Mouse (Mus musculus) left cerebral cortex, postnatal 14 days (tissue): ENCODE measurements around the gene Muc5ac. TPM values are rescaled to one million over a fixed set of nuclear protein-coding genes. Genes with fewer than 3 reads are reported as not detected.
"Not testable (repeated sequence)": the region's sequence is repeated elsewhere in the genome, so short reads cannot be mapped to it uniquely, and the experiment has no call there.

Source experiments
- DNase-seq, 2 experiments: peaks; one replicate each; pipeline ENCODE4 v3.0.0; 2021 to 2022; ENCODE audit warnings: low spot score in 2 of 2, mixed read lengths in 1 of 2
- intact Hi-C: fragments of 180-260 bp; cut with DNase I; formaldehyde crosslinking; loops from one replicate; pipeline ENCODE4 v1.15.1; 2025
- long read RNA-seq, 2 experiments: library from polyadenylated mRNA; stranded (forward); transcript quantifications; one replicate each; pipeline ENCODE4 v2.0.0; 2021
- total RNA-seq, 2 experiments: library from RNA; stranded (reverse); gene quantifications; 2 replicates each; pipeline ENCODE4 v1.2.3; 2021

Muc5ac gene
- total RNA-seq, result not detected
- long read RNA-seq, experiment 1, result 0 reads
- long read RNA-seq, experiment 2, result 0 reads

DNA sequence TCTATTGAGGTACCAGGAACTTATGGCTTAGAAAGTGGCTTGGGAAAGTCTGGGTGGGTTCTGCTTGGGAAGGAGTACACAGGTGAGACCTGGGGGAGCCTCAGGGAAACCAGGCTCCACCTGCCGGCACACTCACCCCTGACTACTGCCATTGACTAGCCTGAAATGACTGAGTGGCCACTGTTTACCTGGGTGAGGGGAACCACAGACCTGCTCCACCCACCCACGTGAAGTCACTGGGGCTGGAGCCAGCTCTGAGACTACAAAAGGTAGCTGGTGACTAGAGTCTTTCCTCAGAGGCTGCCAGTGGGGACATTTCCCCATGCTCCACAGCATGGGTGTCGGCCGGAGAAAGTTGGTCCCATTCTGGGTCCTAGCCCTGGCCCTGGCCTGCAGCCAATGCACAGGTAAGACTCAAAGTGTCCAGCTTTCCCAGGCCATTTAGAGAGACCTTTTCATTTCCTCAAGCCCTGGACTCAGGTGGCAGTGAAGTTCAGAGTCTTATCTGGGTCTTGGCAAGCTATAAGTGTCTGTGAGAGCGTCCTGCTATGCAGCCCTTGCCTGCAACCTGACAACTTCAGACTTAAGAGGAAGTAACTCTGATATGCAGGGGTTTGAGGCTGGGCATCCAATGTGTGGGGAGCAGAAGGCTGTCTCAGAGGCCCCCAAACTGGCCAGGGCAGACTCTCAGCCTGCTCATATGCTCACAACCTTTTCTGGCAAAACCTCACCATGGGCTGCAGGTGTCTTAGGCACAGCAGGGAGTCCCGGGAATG lies at the start of gene Muc5ac:
Gene Muc5ac, plus strand, starts transcription at position 296 of the 776 bp plus-strand sequence.
- intact Hi-C loops, result no loop called here
- no peak for DNase-seq

DNA sequence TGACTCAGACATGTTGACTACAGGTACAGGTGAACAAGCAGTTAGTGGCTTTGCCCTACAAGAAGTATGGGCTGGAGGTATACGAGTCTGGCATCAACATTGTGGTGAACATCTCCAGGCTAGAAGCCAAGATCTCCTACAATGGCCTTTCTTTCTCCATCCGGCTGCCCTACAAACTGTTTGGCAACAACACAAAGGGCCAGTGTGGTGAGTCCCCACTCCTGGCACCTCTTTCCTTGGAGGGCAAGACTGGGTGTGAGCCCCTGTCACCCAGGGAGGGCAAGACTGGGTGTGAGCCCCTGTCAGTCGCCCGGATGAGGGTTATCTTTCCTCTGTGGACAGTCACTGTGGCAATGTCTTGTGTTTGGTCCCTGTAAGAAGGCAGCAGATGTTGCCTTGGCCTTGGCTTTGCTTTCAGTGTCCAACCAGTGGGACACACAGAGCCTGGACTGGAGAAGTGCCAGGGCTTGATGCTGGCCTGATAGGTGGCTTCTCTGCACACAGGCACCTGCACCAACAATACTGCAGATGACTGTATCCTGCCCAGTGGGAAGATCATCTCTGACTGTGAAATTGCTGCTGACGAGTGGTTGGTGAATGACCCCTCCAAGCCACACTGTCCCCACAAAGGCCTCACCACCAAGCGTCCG lies 41.2 kb upstream of the Muc5ac start:
- intact Hi-C loops, result no loop called here
- DNase-seq, result no peak

GRCm38 (mm10) chr7:141752513-141752912 lies 36.3 kb upstream of the Muc5ac start:
- no peak for DNase-seq
- intact Hi-C loops, result no loop called here

DNA sequence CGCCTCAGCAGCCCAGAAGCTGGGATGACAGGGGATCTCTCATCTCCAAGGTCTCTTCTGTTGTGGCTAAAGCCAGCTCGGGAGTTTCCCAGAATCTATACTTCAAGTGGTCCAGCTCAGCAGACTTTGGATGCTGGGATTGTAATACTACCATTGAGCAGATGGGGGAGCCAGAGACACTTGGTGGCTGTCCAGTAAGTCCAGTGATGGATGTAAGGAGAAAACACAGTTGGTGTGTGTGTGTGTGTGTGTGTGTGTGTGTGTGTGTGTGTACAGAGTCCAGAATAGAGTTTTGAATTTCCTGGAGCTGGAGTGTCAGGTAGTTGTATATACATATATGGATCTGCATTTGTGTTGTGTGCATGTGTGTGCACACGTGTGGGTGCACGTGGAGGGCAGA lies 32.9 kb upstream of the Muc5ac start:
- peak; percentile 89 to 93 for DNase-seq
- intact Hi-C loops, result no loop called here

GRCm38 (mm10) chr7:141758291-141758690 lies 30.5 kb upstream of the Muc5ac start:
- intact Hi-C loops, result no loop called here
- DNase-seq, result no peak

- intact Hi-C loops, result no loop called here
Measured at GRCm38 (mm10) chr7:141770521-141770920, 18.3 kb upstream of the Muc5ac start.

GRCm38 (mm10) chr7:141770988-141771387 lies 17.8 kb upstream of the Muc5ac start:
- no peak for DNase-seq
- intact Hi-C loops, result no loop called here

More at GRCm38 (mm10) chr7:141770521-141770920, 18.3 kb upstream of the Muc5ac start:
- no peak for DNase-seq

DNA sequence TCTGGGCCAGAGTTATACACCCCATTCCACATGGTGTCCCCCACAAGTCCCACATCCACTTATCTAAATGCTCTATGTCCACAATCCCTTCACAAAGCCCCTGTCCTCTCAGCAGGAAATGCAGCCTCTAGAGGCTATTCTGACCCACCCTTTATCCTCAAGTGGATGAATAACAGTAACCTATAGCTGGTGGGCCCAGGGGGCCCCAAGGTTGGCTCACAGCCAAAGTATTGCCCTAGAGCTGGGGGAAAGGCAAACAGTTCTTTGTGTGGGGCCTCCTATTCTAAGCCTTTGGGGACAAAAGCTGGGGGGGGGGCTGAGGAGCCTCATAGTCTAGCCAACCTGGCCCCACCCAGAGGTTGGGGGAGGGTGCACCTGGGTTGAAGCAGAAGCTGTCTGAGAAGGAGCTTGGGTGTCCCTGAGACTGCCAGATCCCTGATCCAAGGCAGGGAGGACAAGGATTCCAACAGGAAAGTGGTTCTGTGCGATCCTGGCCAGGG lies 16.7 kb upstream of the Muc5ac start:
- DNase-seq, result no peak
- intact Hi-C loops, result no loop called here

GRCm38 (mm10) chr7:141774855-141775254 lies 13.9 kb upstream of the Muc5ac start:
- intact Hi-C loops, result no loop called here
- no peak for DNase-seq

DNA sequence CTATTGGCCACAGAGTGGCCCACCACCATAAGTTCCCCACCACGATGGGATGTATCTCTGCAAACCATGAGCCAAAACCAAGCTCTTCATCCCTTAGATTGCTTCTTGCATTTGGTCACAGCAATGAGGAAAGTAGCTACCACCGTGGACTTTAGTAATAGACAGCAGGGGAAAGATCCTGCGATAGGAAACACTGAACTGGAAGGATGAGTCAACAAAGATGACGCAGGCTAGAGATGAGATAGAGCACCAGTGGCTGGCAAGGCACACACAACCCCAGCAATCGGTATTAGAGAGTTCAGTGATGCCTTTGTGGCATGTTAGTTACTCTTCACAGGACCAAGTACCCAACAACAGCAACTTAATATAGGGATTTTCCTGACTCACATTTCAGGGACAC lies 12.6 kb upstream of the Muc5ac start:
- intact Hi-C loops, result no loop called here
- DNase-seq, result no peak

GRCm38 (mm10) chr7:141794251-141794650 lies 5.5 kb downstream of the Muc5ac start:
- DNase-seq, result no peak
- intact Hi-C loops, result no loop called here

DNA sequence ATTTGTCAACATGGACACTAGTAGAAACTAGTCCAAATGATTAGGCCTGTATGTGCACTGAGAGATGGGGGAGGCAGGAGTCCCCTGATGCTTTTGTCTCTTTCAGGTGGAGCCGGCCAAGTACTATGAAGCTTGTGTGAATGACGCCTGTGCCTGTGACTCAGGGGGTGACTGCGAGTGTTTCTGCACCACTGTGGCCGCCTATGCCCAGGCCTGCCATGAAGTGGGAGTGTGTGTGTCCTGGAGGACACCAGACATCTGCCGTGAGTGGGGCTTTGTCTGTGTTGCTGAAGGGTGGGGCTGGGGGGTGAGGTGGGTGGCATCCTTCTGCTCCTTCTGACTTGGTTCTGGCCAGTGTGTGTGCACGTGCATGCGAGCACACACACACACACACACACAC lies 14.4 kb downstream of the Muc5ac start:
- DNase-seq, result no peak
- intact Hi-C loops, result no loop called here

DNA sequence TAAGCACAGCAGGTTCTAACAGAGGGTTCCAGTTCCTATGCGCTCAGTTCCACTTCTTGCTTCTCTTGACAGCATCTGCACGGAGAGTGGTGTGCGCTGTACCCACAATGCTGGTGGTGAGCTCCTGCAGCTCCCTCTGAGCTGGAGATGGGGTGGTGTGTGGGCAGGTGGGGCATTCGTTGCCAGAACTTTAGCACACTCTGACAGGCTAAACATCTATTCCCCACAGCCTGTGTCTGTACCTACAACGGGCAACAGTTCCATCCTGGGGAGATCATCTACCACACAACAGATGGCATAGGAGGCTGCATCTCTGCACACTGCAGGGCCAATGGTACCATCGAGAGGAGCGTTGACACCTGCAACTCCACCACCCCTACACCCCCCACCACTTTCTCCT lies 16.6 kb downstream of the Muc5ac start:
- intact Hi-C loops, result no loop called here

GRCm38 (mm10) chr7:141807823-141808222 lies 19.1 kb downstream of the Muc5ac start:
- DNase-seq, intact Hi-C loops: not testable (repeated sequence)

More for the DNA sequence above, 16.6 kb downstream of the Muc5ac start:
- peak; percentile 49 to 69 for DNase-seq

- DNase-seq, intact Hi-C loops: not testable (repeated sequence)
Measured at GRCm38 (mm10) chr7:141809933-141810332, 21.2 kb downstream of the Muc5ac start.

- intact Hi-C loops, result no loop called here
- no peak for DNase-seq
Measured at GRCm38 (mm10) chr7:141813321-141813720, 24.5 kb downstream of the Muc5ac start.

GRCm38 (mm10) chr7:141815361-141815760 lies 26.6 kb downstream of the Muc5ac start:
- intact Hi-C loops, result no loop called here
- DNase-seq, result no peak

GRCm38 (mm10) chr7:141817355-141818075 lies 28.7 kb downstream of the Muc5ac start:
- intact Hi-C loops, result no loop called here
- DNase-seq, result no peak

DNA sequence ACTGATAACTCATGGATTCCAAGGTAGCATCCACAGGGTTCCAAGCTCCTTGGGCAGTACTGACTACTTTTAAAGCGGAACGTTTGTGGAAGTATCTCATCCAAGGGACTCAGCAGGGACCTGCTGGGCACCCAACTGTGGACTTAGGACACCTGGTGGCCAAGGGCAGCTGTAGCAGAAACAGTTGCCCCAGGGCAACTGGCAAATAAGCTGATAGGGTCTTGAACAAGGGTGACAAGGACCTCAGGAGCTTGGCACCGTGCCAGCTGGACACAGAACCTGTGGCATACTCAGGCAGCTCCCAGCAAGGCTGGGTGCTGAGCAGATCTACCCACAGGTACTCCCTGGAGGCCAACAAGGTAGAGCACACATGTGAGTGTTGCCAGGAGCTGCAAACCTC lies 29.5 kb downstream of the Muc5ac start:
- no peak for DNase-seq
- intact Hi-C loops, result no loop called here
